Mouse (Mus musculus) layer of hippocampus, adult 9-10 months (tissue): Measurements from ENCODE around the gene Spata32.
A peak's percentile ranks its signal among the peaks of the same experiment; 100 is the strongest.

ENCODE experiments used
- DNase-seq: peaks from one replicate; pipeline ENCODE4 v3.0.0; 2022; ENCODE audit warnings: low spot score

The Spata32 gene

GRCm38 (mm10) chr11:103217790-103218516 is at the start of gene Spata32:
Spata32 (minus strand) TSS chr11:103218432.
- no peak for DNase-seq

GRCm38 (mm10) chr11:103267346-103268219 is 49.4 kb upstream of the Spata32 start, which contains the start of gene Map3k14:
Map3k14 (minus strand) TSS chr11:103267472.
- peak; percentile 98 for DNase-seq

GRCm38 (mm10) chr11:103266729-103267345 is 48.6 kb upstream of the Spata32 start:
- no peak for DNase-seq

DNA sequence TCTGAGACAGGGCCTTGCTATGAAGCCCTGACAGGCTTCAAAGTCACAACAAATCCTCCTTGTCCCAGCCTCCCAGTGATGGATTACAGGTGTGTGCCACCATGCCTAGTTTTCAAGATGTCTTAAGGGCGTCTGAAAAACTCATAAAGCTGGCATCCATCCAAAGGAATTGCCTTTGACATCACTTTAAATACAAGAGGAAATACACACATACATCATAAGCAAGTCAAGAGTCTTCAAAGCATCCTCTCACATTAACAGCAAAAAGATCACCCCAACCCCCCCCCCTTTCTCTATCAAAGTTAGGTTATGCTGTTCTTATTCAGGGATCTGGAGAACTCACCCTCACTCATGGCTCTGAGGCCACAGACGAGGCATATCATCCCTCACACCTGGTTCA is 47.6 kb upstream of the Spata32 start:
- no peak for DNase-seq

DNA sequence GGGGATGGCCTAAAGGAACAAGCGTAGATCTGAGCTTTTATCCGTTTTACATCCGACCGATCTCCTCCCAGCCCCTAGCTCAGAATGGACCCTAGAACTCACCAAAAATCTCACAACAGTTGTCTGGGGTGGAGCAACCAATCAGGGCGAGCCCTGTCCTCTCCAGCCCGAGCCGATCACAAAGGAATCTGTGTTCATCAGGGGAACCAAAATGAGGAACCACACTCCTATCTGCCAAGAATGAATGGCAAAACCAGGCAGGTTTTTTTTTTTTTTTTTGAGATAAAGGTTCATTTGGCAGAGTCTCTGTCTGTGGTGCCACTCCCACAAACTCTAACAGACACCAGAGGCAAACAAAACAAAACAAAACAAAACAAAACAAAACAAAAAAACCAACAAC is 47.0 kb upstream of the Spata32 start:
- no peak for DNase-seq

DNA sequence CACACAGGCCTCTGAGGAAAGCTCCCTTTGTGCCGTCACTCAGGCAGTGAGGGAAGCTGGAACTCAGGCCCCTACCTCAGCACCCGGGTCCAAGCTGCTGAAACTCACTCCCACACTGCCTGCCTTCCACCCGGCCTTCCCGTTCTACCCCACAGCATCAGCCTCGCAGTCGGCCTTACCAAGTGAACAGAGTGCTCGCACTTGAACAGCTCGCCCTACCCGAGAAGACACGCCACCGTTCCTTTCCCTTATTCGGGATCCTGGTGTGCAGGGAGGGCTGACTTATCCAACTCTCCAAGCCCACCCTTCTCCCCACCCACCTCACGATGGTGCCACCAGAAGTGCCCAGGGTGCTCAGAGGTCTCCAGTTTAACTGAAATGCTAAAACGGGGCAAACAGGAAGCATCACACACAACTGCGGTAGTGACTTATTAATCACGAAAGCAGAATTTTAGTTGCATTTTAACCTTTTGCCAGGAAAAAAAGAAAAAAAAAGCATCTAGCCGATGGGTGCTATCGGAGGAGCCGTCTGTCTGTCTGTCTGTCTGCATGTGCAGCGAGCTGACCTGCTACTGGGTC is 46.3 kb upstream of the Spata32 start:
- no peak for DNase-seq

DNA sequence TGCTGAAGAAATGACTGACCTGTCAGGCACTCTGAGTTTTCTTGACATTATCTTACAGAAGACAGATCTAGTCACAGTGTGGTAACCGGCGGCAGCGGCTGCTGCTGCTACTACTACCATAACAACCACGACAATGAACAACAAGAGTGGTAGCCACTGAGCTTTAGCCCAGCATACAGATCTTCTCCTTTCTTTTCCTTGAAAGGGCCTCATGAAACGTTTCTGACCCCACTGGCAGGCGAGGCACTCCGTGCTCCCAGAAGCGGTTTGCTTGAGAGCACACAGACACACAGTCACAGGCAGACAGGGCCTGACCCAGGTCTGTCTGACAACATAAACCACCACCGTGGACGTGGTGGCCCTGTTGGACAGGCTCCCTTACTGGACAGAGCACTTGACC is 45.3 kb upstream of the Spata32 start:
- DNase-seq: no peak

DNA sequence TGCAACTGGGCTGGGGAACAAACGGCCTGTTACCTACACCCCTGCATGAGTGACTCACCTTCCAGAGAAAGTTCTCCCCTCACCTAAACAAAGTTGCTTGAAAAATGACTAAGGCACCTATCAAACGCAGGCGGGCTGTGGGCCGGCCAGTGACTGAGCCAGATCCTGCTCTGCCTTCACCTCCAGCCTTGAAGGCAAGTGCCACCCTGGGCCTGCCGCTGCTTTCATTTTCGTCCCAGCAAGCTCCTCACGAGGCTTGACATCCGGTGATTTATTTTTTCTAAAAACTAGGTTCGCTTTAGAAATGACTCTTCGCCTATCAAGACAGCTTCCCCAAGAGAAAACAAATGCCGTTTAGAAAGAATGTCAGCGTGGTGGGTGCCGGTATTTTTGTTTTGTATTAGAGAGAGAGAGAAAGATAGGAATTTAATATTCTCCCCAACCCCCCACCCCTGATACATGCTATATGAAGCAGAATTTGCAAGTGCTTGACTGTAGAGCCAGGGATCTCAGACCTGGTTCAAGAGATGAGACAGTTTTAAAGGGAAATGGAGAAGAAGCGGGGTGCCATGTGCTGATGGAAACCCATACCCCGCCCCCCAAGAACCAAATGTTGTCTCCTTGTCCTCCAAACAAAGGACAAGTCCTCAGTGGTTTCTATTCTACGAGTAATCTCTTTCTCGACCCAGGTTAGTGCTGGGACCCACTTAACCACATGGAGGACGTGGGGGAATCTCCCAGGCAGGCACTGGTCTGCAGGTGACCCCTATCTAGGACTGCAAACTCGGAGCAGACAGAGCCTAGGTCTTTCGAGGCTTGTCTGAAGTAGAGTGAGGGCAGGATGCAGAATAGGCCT is 44.4 kb upstream of the Spata32 start:
- no peak for DNase-seq

- no peak for DNase-seq
These were observed 43.6 kb upstream of the Spata32 start for GRCm38 (mm10) chr11:103261671-103262411.

GRCm38 (mm10) chr11:103260515-103261192 is 42.4 kb upstream of the Spata32 start:
- no peak for DNase-seq

DNA sequence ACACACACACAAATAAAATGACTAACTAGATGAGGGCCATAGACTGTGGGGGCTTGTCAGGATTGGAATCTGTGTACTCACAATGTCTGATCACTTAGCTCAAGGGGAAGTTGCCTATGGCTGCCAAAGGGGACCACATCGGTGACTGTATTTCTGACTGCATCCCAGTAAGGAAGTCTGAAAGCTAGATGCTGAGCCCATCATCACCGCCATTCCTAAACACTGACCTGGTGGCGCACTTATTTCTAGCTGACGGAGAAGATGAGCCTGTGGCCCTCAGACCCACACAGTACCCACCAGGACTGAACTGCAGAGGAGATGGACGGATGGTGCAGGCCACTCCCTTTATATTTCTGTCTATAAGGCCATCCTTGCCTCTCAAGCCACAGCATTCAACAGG is 41.8 kb upstream of the Spata32 start:
- DNase-seq: no peak

DNA sequence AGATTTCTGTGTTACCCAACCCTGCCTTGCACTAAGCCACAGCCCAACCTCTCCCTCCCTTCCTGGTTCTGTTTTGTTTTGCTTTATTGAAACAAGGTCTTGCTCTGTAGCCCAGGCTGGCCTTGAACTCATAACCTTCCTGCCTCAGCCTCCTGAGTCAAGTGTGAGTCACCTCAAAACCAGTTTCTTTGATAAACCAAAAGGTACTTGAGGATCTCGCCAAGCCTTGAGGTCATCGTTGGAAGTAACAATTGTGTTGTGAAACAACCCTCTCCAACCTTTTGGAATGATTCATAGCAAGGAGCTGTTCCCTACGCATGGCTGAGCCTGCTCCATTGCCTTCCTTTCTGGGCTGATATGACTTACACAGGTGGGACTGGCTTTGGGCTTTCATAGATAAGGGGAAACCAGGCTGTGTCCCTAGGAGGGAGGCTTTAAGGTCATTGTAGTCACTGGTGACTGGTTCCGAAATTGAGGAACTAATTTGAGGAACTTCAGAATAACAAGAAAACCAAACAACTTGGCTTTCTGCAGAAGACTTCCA is 39.8 kb upstream of the Spata32 start:
- DNase-seq: no peak

GRCm38 (mm10) chr11:103253605-103254004 is 35.4 kb upstream of the Spata32 start:
- no peak for DNase-seq

- no peak for DNase-seq
These were observed 34.1 kb upstream of the Spata32 start for GRCm38 (mm10) chr11:103252380-103252779.

DNA sequence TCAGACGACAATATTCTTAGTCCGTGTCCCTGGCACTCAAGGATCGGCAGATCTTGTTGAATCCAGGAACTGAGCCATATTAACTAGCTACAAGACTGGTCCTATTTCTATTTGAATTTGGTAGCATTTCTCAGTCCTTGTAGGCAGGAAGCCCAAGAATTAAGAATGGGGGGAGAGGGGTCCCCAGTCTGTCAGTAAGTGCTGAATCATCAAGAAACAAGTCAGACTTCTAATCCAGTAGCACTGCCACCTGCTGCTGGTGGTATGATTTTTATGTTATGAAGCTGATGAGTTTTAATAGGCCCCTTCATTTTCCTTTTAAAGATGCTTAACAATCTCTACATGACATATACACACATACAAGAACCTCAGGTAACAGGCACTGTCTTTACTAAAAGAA is 32.1 kb upstream of the Spata32 start:
- no peak for DNase-seq

DNA sequence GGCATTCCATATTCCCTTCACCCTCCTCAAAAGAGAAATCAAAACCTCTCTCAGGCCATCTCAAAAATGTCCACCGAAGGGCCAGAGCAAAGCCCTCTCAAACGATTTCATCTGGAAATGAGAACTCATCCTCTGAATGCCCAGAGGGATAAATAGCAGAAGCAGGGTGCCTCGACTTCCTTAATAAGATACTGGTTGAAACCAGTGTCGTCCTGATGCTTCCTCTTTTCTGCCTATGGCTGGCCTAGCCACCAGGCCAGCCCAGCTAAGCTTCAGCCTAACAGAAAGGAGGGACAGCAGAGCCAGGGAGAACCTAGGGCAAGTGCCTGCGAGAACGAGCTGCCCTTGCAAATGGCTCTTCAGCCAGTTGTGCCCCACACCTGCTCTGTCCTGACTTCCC is 31.3 kb upstream of the Spata32 start:
- DNase-seq: no peak

DNA sequence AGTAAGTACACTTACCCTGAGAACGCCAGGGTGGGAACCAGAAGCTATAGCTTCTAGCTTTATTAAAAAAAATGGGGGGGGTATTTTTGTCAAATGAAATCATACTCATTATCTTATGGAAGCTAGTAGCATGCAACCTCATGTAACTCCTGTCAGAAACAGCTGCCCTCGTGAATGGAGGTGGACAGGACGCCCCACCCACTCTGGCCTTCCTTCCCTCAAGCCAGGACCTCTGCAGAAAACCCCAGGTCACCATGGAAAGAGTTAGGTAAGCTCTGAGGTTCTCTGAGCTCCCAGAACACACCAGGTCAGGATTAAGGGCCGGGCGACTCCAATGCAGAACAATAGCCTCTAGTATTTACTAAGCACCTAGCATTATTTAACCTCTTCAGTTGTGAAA is 30.6 kb upstream of the Spata32 start:
- DNase-seq: no peak

- DNase-seq: peak; percentile 60
These were observed 29.4 kb upstream of the Spata32 start for GRCm38 (mm10) chr11:103247504-103248177.

DNA sequence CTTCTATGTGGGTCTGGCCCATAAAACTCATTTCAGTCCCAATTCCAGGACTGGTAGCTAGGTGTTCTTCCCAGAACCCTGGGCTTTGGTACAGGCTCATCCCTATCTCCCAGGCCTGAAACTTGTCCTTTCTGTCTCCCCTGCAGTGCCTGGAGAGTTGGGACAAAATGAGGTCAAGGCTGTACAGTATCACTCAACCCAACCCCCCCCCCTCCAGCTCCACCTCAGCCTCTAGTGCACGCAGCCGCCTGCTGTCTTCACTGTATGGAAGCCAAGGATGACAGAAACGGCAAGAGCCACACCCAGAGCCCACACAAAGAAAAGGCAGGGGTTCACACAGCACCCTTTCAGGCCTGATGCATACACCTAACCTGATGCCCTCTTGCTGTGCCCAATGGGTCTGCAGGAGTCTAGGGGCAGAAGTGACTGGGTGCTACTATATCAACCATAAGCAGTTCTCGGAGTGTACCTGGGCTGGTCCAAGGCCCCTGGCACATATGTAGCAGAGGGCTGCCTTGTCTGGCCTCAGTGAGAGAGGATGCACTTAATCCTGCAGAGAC is 28.6 kb upstream of the Spata32 start:
- no peak for DNase-seq
